Mouse (Mus musculus) small intestine, adult 2 months (tissue): ENCODE measurements around the gene Trim30d. TPM values are rescaled to one million over a fixed set of nuclear protein-coding genes. Genes with fewer than 3 reads are reported as not detected.
A peak's percentile ranks its signal among the peaks of the same experiment; 100 is the strongest.
"Not testable (repeated sequence)": the region's sequence is repeated elsewhere in the genome, so short reads cannot be mapped to it uniquely, and the experiment has no call there.

Source experiments
- H3K27ac ChIP-seq: fragments of 200-500 bp; 2 replicates; pipeline ENCODE4 v1.5.1; 2012; ENCODE audit warnings: low read depth, low read length, control low read depth, inconsistent platforms; ENCODE audit not compliant: insufficient read depth
- H3K27me3 ChIP-seq: fragments of 200-500 bp; 2 replicates; pipeline ENCODE4 v1.6.1; 2012; ENCODE audit warnings: mild to moderate bottlenecking, moderate library complexity, low read length, inconsistent platforms; ENCODE audit not compliant: control insufficient read depth, insufficient read depth
- H3K36me3 ChIP-seq: fragments of 200-500 bp; 2 replicates; pipeline ENCODE4 v1.6.1; 2012; ENCODE audit warnings: mild to moderate bottlenecking, low read length, control low read depth, inconsistent platforms; ENCODE audit not compliant: control insufficient read depth, insufficient read depth
- H3K4me1 ChIP-seq: fragments of 200-500 bp; 2 replicates; pipeline ENCODE4 v1.6.1; 2012; ENCODE audit warnings: low read length, inconsistent platforms, mixed read lengths; ENCODE audit not compliant: control insufficient read depth, insufficient read depth, insufficient read length
- H3K4me3 ChIP-seq: fragments of 200-500 bp; 2 replicates; pipeline ENCODE4 v1.5.1; 2012; ENCODE audit warnings: low read depth, mild to moderate bottlenecking, control low read depth, inconsistent platforms, low read length, moderate library complexity
- CTCF ChIP-seq: fragments of 200-500 bp; IDR thresholded peaks from 2 replicates; pipeline ENCODE4 v1.5.1; 2012; ENCODE audit warnings: low read depth, mild to moderate bottlenecking, control low read depth, inconsistent platforms, low read length, moderate library complexity, mixed read lengths; ENCODE audit not compliant: insufficient replicate concordance, insufficient read length; ENCODE audit errors: extremely low read depth
- POLR2A ChIP-seq: fragments of 200-500 bp; IDR thresholded peaks from 2 replicates; pipeline ENCODE4 v1.6.1; 2012; ENCODE audit warnings: low read depth, mild to moderate bottlenecking, control low read depth, inconsistent platforms, low read length, moderate library complexity
- WGBS: fragments of 180-500 bp; shearing (Covaris S2); methylation state at CpG from one replicate; pipeline ENCODE4 v1.1.7; 2018; 5-methylcytosine and 5-hydroxymethylcytosine counted together
- polyA plus RNA-seq: library from polyadenylated mRNA; depleted of rRNA; stranded (reverse); fragments of >200 nt; gene quantifications from 2 replicates; pipeline ENCODE4 v1.2.3, GENCODE M21; 2012; rRNA removed

The Trim30d gene
- polyA plus RNA-seq = 4.1 and 14.4 TPM in 2 replicates

- not testable (repeated sequence) for H3K4me1 ChIP-seq, H3K27me3 ChIP-seq, H3K36me3 ChIP-seq
- H3K27ac ChIP-seq = peak within 1 kb of the TSS; percentile 99
- peak within 1 kb of the TSS; percentile 32; the same call in 1 of the 2 replicates for H3K4me3 ChIP-seq
Measured at GRCm38 (mm10) chr7:104507421-104508065, at the start of gene Trim30d. Gene Trim30d, minus strand, starts transcription at chr7:104507849.

GRCm38 (mm10) chr7:104552700-104553099, 45.1 kb upstream of the Trim30d start:
- Histone ChIP-seq H3K27ac (no peak overlapping the region), H3K4me1 (peaks cover 3% of the 10 kb centered on the region; the same call in 1 of the 2 replicates), H3K27me3 (no peaks in the 10 kb centered on the region), H3K36me3 (no peaks in the 10 kb centered on the region), H3K4me3 (no peak overlapping the region)
- WGBS = 70% methylated on average over 1 of the region's 1 CpGs
- TF ChIP-seq CTCF = no peak

- no peak for TF ChIP-seq CTCF
- TF ChIP-seq POLR2A = no peak
- H3K27me3 ChIP-seq = no peaks in the 10 kb centered on the region
- no peak within 1 kb of the TSS for H3K4me3 ChIP-seq
- H3K4me1 ChIP-seq = peaks cover 3% of the 10 kb centered on the region; the same call in 1 of the 2 replicates
- 74% methylated on average over 5 of the region's 5 CpGs for WGBS
- no peak within 1 kb of the TSS for H3K27ac ChIP-seq
- no peaks in the 10 kb centered on the region for H3K36me3 ChIP-seq
Measured at GRCm38 (mm10) chr7:104549833-104550232, 42.2 kb upstream of the Trim30d start, which contains the start of gene Olfr651. Gene Olfr651, plus strand, starts transcription at chr7:104550133.

GRCm38 (mm10) chr7:104501589-104502371, 5.9 kb downstream of the Trim30d start:
- H3K36me3 ChIP-seq = peaks cover 3% of the 10 kb centered on the region; the same call in 1 of the 2 replicates
- TF ChIP-seq POLR2A (no peak), CTCF (no peak)
- WGBS = 7% methylated on average over 59 of the region's 59 CpGs
- H3K4me1 ChIP-seq = peaks cover 2% of the 10 kb centered on the region; the same call in 1 of the 2 replicates
- H3K4me3 ChIP-seq = peak overlapping the region; percentile 68
- H3K27ac ChIP-seq = peak overlapping the region; percentile 84
- no peaks in the 10 kb centered on the region for H3K27me3 ChIP-seq

GRCm38 (mm10) chr7:104501186-104501585, 6.5 kb downstream of the Trim30d start:
- 41% methylated on average over 6 of the region's 6 CpGs for whole genome bisulfite sequencing
- not testable (repeated sequence) for H3K4me3 ChIP-seq, H3K27me3 ChIP-seq, H3K4me1 ChIP-seq, H3K36me3 ChIP-seq, H3K27ac ChIP-seq

GRCm38 (mm10) chr7:104499464-104499863, 8.2 kb downstream of the Trim30d start:
- not testable (repeated sequence) for H3K4me3 ChIP-seq, H3K36me3 ChIP-seq, H3K4me1 ChIP-seq, H3K27ac ChIP-seq, H3K27me3 ChIP-seq
- 91% methylated on average over 7 of the region's 8 CpGs for WGBS

- Histone ChIP-seq H3K36me3 (peaks cover 2% of the 10 kb centered on the region; the same call in 1 of the 2 replicates), H3K27me3 (no peaks in the 10 kb centered on the region), H3K4me3 (0 out of 2 replicates have a peak within 1 kb of the TSS, but pooled peaks have one; percentile 1), H3K4me1 (no peaks in the 10 kb centered on the region), H3K27ac (peak within 1 kb of the TSS; percentile 81)
- TF ChIP-seq CTCF (peak; percentile 4; the same call in 1 of the 2 replicates), POLR2A (no peak)
- WGBS = 39% methylated on average over 3 of the region's 3 CpGs
Measured at GRCm38 (mm10) chr7:104465065-104465744, 42.4 kb downstream of the Trim30d start, which contains the start of gene Trim30a. Gene Trim30a, minus strand, starts transcription at chr7:104465193.
